Mouse (Mus musculus): ENCODE results near the gene Kdsr.

- no peak for TF ChIP-seq CTCF (IDR thresholded peaks at IDR 0.05 in 2 of 3, conservative IDR thresholded peaks at IDR 0.05 in 1 of 3; ENCODE audit: control insufficient read depth in 1 of 3, insufficient read depth in 1 of 3, low read depth in 2 of 3, low read length in 3 of 3, poor library complexity in 1 of 3, severe bottlenecking in 1 of 3)
- no peak for TF ChIP-seq ZC3H11A (IDR thresholded peaks at IDR 0.05; ENCODE audit: low read depth, low read length)
- no peak for TF ChIP-seq POLR2A (IDR thresholded peaks at IDR 0.05; ENCODE audit: control insufficient read depth in 1 of 2, insufficient read depth in 1 of 2, low read depth in 1 of 2, low read length in 2 of 2, poor library complexity in 1 of 2)
Measured at GRCm38 (mm10) chr1:106690887-106691286, 68.6 kb downstream of the Kdsr start.

All from MEL (cell line).